Mouse (Mus musculus): ENCODE results near the gene Gtf2h1. TPM values are rescaled to one million over a fixed set of nuclear protein-coding genes. Genes with fewer than 3 reads are reported as not detected.
A peak's percentile ranks its signal among the peaks of the same experiment; 100 is the strongest.
"Not testable (repeated sequence)": the region's sequence is repeated elsewhere in the genome, so short reads cannot be mapped to it uniquely, and the experiment has no call there.

Gene Gtf2h1
- polyA plus RNA-seq, 1 experiment from 2014 or later = 33.1 TPM

- Histone ChIP-seq H3K27ac (ENCODE audit: poor library complexity, severe bottlenecking) (no peak overlapping the region), H3K36me3 (peaks cover 39% of the 10 kb centered on the region), H3K9ac (no peak overlapping the region), H3K4me2 (no peak overlapping the region), H3K4me1 (replicated peaks) (no peaks in the 10 kb centered on the region), H3K4me3 (no peak overlapping the region), H3K9me3 (replicated peaks) (no peaks in the 10 kb centered on the region), H3K27me3 (replicated peaks) (no peaks in the 10 kb centered on the region)
- WGBS = 78% methylated on average over 5 of the region's 5 CpGs
- no peak for ATAC-seq (ENCODE audit: insufficient number of reproducible peaks, low FRiP score)
Observed at GRCm38 (mm10) chr7:46789177-46789849, 6.6 kb upstream of the Gtf2h1 start.

GRCm38 (mm10) chr7:46793871-46794270 is 2.0 kb upstream of the Gtf2h1 start:
- Histone ChIP-seq H3K36me3 (peaks cover 13% of the 10 kb centered on the region), H3K4me3 (no peak overlapping the region), H3K9ac (no peak overlapping the region), H3K4me2 (no peak overlapping the region), H3K9me3 (replicated peaks) (no peaks in the 10 kb centered on the region), H3K27me3 (replicated peaks) (no peaks in the 10 kb centered on the region), H3K27ac (ENCODE audit: poor library complexity, severe bottlenecking) (no peak overlapping the region), H3K4me1 (replicated peaks) (peaks cover 14% of the 10 kb centered on the region)
- ATAC-seq (ENCODE audit: insufficient number of reproducible peaks, low FRiP score) = no peak
- WGBS = 83% methylated on average over 4 of the region's 4 CpGs

- Histone ChIP-seq H3K4me2 (peak overlapping the region; percentile 97), H3K9ac (peak overlapping the region; percentile 86), H3K4me3 (peak overlapping the region; percentile 84), H3K9me3 (replicated peaks) (no peaks in the 10 kb centered on the region), H3K4me1 (replicated peaks) (peaks cover 14% of the 10 kb centered on the region), H3K27ac (ENCODE audit: poor library complexity, severe bottlenecking) (peak overlapping the region; percentile 87; the same call in 1 of the 2 replicates), H3K36me3 (peaks cover 22% of the 10 kb centered on the region), H3K27me3 (replicated peaks) (no peaks in the 10 kb centered on the region)
- ATAC-seq (ENCODE audit: insufficient number of reproducible peaks, low FRiP score) = no peak
- WGBS = under 1% methylated on average over 31 of the region's 31 CpGs
Observed at GRCm38 (mm10) chr7:46796206-46796679, 340 bp downstream of the Gtf2h1 start.

- Histone ChIP-seq H3K36me3 (peaks cover 27% of the 10 kb centered on the region), H3K9ac (peak overlapping the region; percentile 86; the same call in 1 of the 2 replicates), H3K4me1 (replicated peaks) (peaks cover 14% of the 10 kb centered on the region), H3K27ac (ENCODE audit: poor library complexity, severe bottlenecking) (no peak overlapping the region), H3K9me3 (replicated peaks) (no peaks in the 10 kb centered on the region), H3K4me2 (peak overlapping the region; percentile 97), H3K27me3 (replicated peaks) (no peaks in the 10 kb centered on the region), H3K4me3 (peak overlapping the region; percentile 84)
- ATAC-seq (ENCODE audit: insufficient number of reproducible peaks, low FRiP score) = no peak
- 42% methylated on average over 6 of the region's 6 CpGs for WGBS
Observed at GRCm38 (mm10) chr7:46796779-46797178, 876 bp downstream of the Gtf2h1 start.

- 92% methylated on average over 6 of the region's 6 CpGs for WGBS
- Histone ChIP-seq H3K27ac (ENCODE audit: poor library complexity, severe bottlenecking) (no peak overlapping the region), H3K4me1 (replicated peaks) (no peaks in the 10 kb centered on the region), H3K4me3 (no peak overlapping the region), H3K4me2 (no peak overlapping the region), H3K9me3 (replicated peaks) (no peaks in the 10 kb centered on the region), H3K36me3 (peaks cover 75% of the 10 kb centered on the region), H3K9ac (no peak overlapping the region), H3K27me3 (replicated peaks) (no peaks in the 10 kb centered on the region)
- ATAC-seq (ENCODE audit: insufficient number of reproducible peaks, low FRiP score) = no peak
Observed at GRCm38 (mm10) chr7:46810325-46810724, 14.4 kb downstream of the Gtf2h1 start.

- H3K9ac ChIP-seq = no peak overlapping the region
- ATAC-seq (ENCODE audit: insufficient number of reproducible peaks, low FRiP score) = no peak
- no peak overlapping the region for H3K4me2 ChIP-seq
- H3K36me3 ChIP-seq = peaks cover 83% of the 10 kb centered on the region
- no peak overlapping the region for H3K27ac ChIP-seq (ENCODE audit: poor library complexity, severe bottlenecking)
- WGBS = 86% methylated on average over 4 of the region's 4 CpGs
- no peak overlapping the region for H3K4me3 ChIP-seq
- H3K4me1 ChIP-seq (replicated peaks) = no peaks in the 10 kb centered on the region
- H3K27me3 ChIP-seq (replicated peaks) = no peaks in the 10 kb centered on the region
- no peaks in the 10 kb centered on the region for H3K9me3 ChIP-seq (replicated peaks)
Observed at GRCm38 (mm10) chr7:46814012-46814411, 18.1 kb downstream of the Gtf2h1 start.

GRCm38 (mm10) chr7:46820876-46821632 is 25.2 kb downstream of the Gtf2h1 start:
- H3K27ac ChIP-seq (ENCODE audit: poor library complexity, severe bottlenecking); H3K27me3 ChIP-seq (replicated peaks); ATAC-seq (ENCODE audit: insufficient number of reproducible peaks, low FRiP score); H3K9me3 ChIP-seq (replicated peaks); H3K9ac ChIP-seq; H3K4me2 ChIP-seq; H3K4me3 ChIP-seq; H3K4me1 ChIP-seq (replicated peaks): not testable (repeated sequence)
- peaks cover 69% of the 10 kb centered on the region for H3K36me3 ChIP-seq
- 93% methylated on average over 15 of the region's 15 CpGs for WGBS

GRCm38 (mm10) chr7:46827046-46827802 is 31.3 kb downstream of the Gtf2h1 start:
- Histone ChIP-seq H3K27ac (ENCODE audit: poor library complexity, severe bottlenecking) (peak overlapping the region; percentile 28; the same call in 1 of the 2 replicates), H3K9me3 (replicated peaks) (no peaks in the 10 kb centered on the region), H3K4me2 (peak overlapping the region; percentile 33; the same call in 1 of the 2 replicates), H3K4me1 (replicated peaks) (peaks cover 35% of the 10 kb centered on the region), H3K27me3 (replicated peaks) (no peaks in the 10 kb centered on the region), H3K36me3 (peaks cover 19% of the 10 kb centered on the region), H3K4me3 (no peak overlapping the region), H3K9ac (no peak overlapping the region; the same call in 1 of the 2 replicates)
- WGBS = 51% methylated on average over 20 of the region's 20 CpGs
- no peak for ATAC-seq (ENCODE audit: insufficient number of reproducible peaks, low FRiP score)

- no peak overlapping the region for H3K9ac ChIP-seq
- WGBS = 79% methylated on average over 2 of the region's 2 CpGs
Observed at GRCm38 (mm10) chr7:46827803-46828184, 31.9 kb downstream of the Gtf2h1 start.

GRCm38 (mm10) chr7:46829911-46830310 is 34.0 kb downstream of the Gtf2h1 start:
- Histone ChIP-seq H3K27me3 (replicated peaks) (no peaks in the 10 kb centered on the region), H3K36me3 (no peaks in the 10 kb centered on the region), H3K4me1 (replicated peaks) (peaks cover 44% of the 10 kb centered on the region), H3K4me3 (no peak overlapping the region), H3K9ac (no peak overlapping the region), H3K9me3 (replicated peaks) (no peaks in the 10 kb centered on the region), H3K27ac (ENCODE audit: poor library complexity, severe bottlenecking) (no peak overlapping the region), H3K4me2 (no peak overlapping the region)
- 82% methylated on average over 12 of the region's 12 CpGs for WGBS
- no peak for ATAC-seq (ENCODE audit: insufficient number of reproducible peaks, low FRiP score)

More at GRCm38 (mm10) chr7:46827803-46828184, 31.9 kb downstream of the Gtf2h1 start:
- Histone ChIP-seq H3K4me3 (no peak overlapping the region), H3K9me3 (replicated peaks) (no peaks in the 10 kb centered on the region), H3K36me3 (peaks cover 13% of the 10 kb centered on the region), H3K4me1 (replicated peaks) (peaks cover 35% of the 10 kb centered on the region), H3K4me2 (peak overlapping the region; percentile 33; the same call in 1 of the 2 replicates), H3K27me3 (replicated peaks) (no peaks in the 10 kb centered on the region), H3K27ac (ENCODE audit: poor library complexity, severe bottlenecking) (peak overlapping the region; percentile 28; the same call in 1 of the 2 replicates)
- ATAC-seq (ENCODE audit: insufficient number of reproducible peaks, low FRiP score) = no peak

All from heart, embryonic 12.5 days (tissue).